Mouse (Mus musculus) forebrain, embryonic 16.5 days (tissue): ENCODE data around the gene Elf1. TPM values are rescaled to one million over a fixed set of nuclear protein-coding genes. Genes with fewer than 3 reads are reported as not detected.

ENCODE experiments used
- ATAC-seq: fragments of 200-750 bp; cut with Nextera tagmentation; 2 replicates; pipeline ENCODE4 v1.8.0; 2017; ENCODE audit warnings: mild to moderate bottlenecking, moderate library complexity
- H3K27ac ChIP-seq: fragments of 300-500 bp; sonication (generic); 2 replicates; pipeline ENCODE4 v1.5.1; 2014; ENCODE audit warnings: low read length, control low read depth
- H3K27me3 ChIP-seq: fragments of 300-500 bp; sonication (generic); replicated peaks from 2 replicates; pipeline ENCODE4 v1.6.1; 2014; ENCODE audit warnings: low read length; ENCODE audit not compliant: control insufficient read depth, insufficient read depth
- H3K36me3 ChIP-seq: fragments of 300-500 bp; sonication (generic); 2 replicates; pipeline ENCODE4 v1.6.1; 2014; ENCODE audit not compliant: control insufficient read depth, insufficient read depth
- H3K4me1 ChIP-seq: fragments of 300-500 bp; sonication (generic); replicated peaks from 2 replicates; pipeline ENCODE4 v1.6.1; 2014; ENCODE audit warnings: low read length; ENCODE audit not compliant: control insufficient read depth, insufficient read depth
- H3K4me2 ChIP-seq: fragments of 300-500 bp; sonication (generic); 2 replicates; pipeline ENCODE4 v1.6.1; 2014; ENCODE audit warnings: mild to moderate bottlenecking, low read length, control low read depth
- H3K4me3 ChIP-seq: fragments of 300-500 bp; sonication (generic); replicated peaks from 2 replicates; pipeline ENCODE4 v1.5.1; 2014; ENCODE audit warnings: mild to moderate bottlenecking, low read length, control low read depth
- H3K9ac ChIP-seq: fragments of 300-500 bp; sonication (generic); replicated peaks from 2 replicates; pipeline ENCODE4 v1.6.1; 2014; ENCODE audit warnings: low read depth, low read length, control low read depth
- H3K9me3 ChIP-seq: fragments of 300-500 bp; sonication (generic); 2 replicates; pipeline ENCODE4 v1.6.1; 2016; ENCODE audit warnings: low read length; ENCODE audit not compliant: control insufficient read depth
- WGBS: fragments of 180-500 bp; shearing (Covaris S2); extraction: QIAGEN DNeasy Blood & Tissue Kit; methylation state at CpG from one replicate; pipeline ENCODE4 v1.1.7; 2014; 5-methylcytosine and 5-hydroxymethylcytosine counted together
- polyA plus RNA-seq: library from polyadenylated mRNA; unstranded; fragments of >200 nt; fragmentation: Nextera tagmentation; extraction: Ambion mirVana; gene quantifications from 2 replicates; pipeline ENCODE4 v1.2.1, GENCODE M21; 2015

Elf1 gene
- polyA plus RNA-seq, 1 experiment from 2014 or later, result 2.7 TPM

DNA sequence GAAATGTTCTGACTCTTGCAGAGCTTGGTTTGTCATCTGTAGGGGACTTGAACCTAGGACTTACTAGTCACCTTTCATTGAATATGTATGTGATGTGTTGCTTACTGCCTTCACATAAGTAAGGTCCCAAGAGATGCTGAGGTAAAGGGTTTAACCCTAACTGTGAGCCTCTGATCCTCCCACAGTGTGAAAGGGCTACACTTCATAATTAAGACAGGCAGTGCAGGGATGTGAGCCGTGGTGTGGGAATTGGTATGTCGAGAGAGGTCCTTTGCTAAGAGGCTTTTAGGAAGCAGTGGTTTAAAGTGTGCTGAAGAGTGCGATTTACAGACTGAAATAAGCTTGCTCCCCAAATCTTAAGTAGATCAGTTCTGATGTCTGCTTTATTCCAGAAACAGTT is 55.8 kb downstream of the Elf1 start:
- no peak overlapping the region for H3K4me2 ChIP-seq
- ATAC-seq, result no peak
- H3K9me3 ChIP-seq, result no peaks in the 10 kb centered on the region
- no peaks in the 10 kb centered on the region for H3K4me1 ChIP-seq
- no peak overlapping the region for H3K4me3 ChIP-seq
- H3K27ac ChIP-seq, result no peak overlapping the region
- WGBS, result 76% methylated on average over 3 of the region's 3 CpGs
- no peak overlapping the region for H3K9ac ChIP-seq
- no peaks in the 10 kb centered on the region for H3K36me3 ChIP-seq
- H3K27me3 ChIP-seq, result no peaks in the 10 kb centered on the region

DNA sequence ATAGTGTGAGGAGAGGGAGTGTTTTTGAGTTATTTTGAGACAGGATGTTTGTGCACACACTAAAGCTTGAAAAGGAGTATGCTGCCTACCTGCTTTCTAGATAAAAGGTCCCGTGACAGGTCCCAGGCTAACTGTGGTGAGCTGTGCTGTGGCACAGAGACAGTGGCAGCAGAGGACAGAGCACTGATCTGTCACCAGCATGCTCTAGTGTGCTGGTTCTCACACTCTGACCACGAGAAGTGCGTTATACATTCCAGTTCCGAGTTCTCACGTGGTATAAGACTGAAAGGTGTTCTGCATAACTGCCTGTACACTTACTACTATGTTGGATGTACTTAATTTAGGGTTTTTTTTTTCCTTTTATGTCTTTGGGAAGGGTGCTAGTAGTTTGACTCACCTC is 56.5 kb downstream of the Elf1 start:
- Histone ChIP-seq H3K27me3 (no peaks in the 10 kb centered on the region), H3K9me3 (no peaks in the 10 kb centered on the region), H3K27ac (no peak overlapping the region), H3K4me2 (no peak overlapping the region), H3K36me3 (no peaks in the 10 kb centered on the region), H3K4me3 (no peak overlapping the region), H3K9ac (no peak overlapping the region), H3K4me1 (no peaks in the 10 kb centered on the region)
- 82% methylated on average over 5 of the region's 5 CpGs for WGBS
- no peak for ATAC-seq

DNA sequence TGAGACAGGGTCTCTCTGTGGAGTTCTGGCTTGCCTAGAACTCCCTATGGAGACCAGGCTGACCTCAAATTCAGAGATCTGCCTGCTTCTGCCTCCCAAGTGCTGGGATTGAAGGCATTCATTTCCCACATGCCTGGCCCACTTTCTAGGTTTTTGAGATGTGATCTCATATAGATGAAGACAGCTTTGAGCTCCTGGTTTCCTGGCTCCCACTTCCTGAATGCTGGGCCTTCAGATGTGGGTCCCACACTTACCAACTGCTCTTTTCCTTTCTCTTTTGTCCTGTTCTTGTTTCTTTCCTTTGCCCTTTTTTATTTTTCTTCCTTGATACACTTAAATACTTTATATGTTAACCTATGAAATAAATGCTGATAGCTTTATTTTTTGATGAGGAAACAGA is 56.9 kb downstream of the Elf1 start:
- Histone ChIP-seq H3K9ac (no peak overlapping the region), H3K4me3 (no peak overlapping the region), H3K27me3 (no peaks in the 10 kb centered on the region), H3K27ac (no peak overlapping the region), H3K9me3 (no peaks in the 10 kb centered on the region), H3K4me1 (no peaks in the 10 kb centered on the region), H3K36me3 (no peaks in the 10 kb centered on the region), H3K4me2 (no peak overlapping the region)
- no peak for ATAC-seq

DNA sequence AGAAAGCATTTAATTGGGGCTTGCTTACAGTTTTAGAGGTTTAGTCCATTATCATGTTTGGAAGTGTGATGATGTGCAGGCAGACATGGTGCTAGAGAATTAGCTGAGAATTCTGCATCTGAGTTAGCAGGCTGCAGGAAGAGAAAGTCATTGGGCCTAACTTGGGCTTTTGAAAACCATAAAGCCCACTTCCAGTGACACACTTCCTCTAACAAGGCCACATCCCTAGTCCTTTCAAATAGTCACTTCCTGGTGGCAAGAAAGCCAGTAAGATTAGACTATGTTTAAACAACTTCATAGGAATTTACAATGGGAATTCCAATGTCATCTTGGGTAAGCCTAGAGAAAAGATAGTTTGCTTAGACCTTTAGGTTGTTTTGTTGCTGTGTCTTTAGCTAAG is 60.6 kb downstream of the Elf1 start:
- H3K9ac ChIP-seq, result no peak overlapping the region
- no peak for ATAC-seq
- no peaks in the 10 kb centered on the region for H3K4me1 ChIP-seq
- H3K36me3 ChIP-seq, result no peaks in the 10 kb centered on the region
- H3K27ac ChIP-seq, result no peak overlapping the region
- H3K4me3 ChIP-seq, result no peak overlapping the region
- no peak overlapping the region for H3K4me2 ChIP-seq
- no peaks in the 10 kb centered on the region for H3K9me3 ChIP-seq
- no peaks in the 10 kb centered on the region for H3K27me3 ChIP-seq

DNA sequence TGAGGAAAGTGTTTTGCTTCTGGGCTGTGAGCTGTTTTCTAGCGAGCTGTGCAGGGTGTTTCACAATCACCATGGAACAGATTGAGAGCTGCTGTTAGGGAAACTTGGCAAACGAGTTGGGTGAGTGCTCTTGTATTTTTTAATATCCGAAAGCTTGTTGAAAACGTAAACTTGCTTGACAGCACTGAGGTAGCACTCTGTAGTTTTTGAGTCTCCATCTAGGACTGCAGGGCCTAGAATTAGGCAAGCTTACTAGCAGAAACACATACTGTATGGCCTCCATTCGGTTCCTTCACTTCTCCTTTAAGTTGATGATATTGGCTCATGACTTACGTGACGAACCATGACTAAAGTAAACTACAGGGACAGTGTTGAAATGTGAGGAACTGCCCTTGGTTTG is 68.3 kb downstream of the Elf1 start:
- Histone ChIP-seq H3K27me3 (no peaks in the 10 kb centered on the region), H3K4me1 (no peaks in the 10 kb centered on the region), H3K36me3 (no peaks in the 10 kb centered on the region), H3K4me2 (no peak overlapping the region), H3K9me3 (no peaks in the 10 kb centered on the region; the same call in 1 of the 2 replicates), H3K4me3 (no peak overlapping the region), H3K27ac (no peak overlapping the region), H3K9ac (no peak overlapping the region)
- no peak for ATAC-seq
- 76% methylated on average over 7 of the region's 7 CpGs for WGBS

DNA sequence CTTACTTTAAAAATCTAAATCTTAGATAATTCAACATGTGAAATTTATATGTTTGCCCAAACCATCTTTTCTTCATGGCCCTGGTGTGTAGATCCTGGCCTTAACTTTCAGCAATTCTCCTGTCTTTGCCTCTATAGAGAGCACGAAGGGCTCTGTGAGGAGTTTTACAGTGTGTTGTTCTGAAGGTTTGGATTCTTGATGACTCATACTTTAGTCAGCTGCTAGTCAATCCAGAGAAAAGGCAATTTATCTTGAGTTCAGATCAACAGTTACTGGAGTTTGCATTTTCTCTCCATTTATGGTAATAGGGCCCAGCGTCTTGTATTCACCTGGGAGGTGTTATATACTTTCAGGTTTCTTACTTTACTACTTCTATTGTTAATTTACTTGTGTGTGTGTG is 70.9 kb downstream of the Elf1 start:
- Histone ChIP-seq H3K27ac (no peak overlapping the region), H3K9me3 (no peaks in the 10 kb centered on the region; the same call in 1 of the 2 replicates), H3K4me2 (no peak overlapping the region), H3K27me3 (no peaks in the 10 kb centered on the region), H3K4me1 (no peaks in the 10 kb centered on the region), H3K36me3 (no peaks in the 10 kb centered on the region), H3K4me3 (no peak overlapping the region), H3K9ac (no peak overlapping the region)
- WGBS, result 94% methylated on average over 2 of the region's 2 CpGs
- ATAC-seq, result no peak

DNA sequence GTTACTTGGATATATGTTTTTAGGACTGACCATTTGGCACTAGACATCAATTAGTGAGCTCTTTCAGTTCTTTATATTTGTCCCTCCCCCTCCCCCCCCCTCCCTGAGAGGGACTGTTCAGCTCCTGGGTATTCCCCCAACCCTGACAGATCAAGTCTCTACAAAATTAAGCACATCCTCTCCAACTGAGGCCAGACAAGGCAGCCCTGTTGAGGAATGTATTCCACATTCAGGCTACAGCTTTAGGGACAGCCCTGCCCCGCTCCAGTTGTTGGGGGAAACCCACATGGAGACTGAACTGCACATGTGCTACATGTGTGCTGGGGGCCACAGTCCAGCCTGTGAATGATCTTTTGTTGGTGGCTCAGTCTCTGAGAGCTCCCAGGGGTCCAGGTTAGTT is 71.9 kb downstream of the Elf1 start:
- Histone ChIP-seq H3K4me3 (no peak overlapping the region), H3K4me2 (no peak overlapping the region), H3K4me1 (no peaks in the 10 kb centered on the region), H3K9ac (no peak overlapping the region), H3K27me3 (no peaks in the 10 kb centered on the region), H3K9me3 (no peaks in the 10 kb centered on the region; the same call in 1 of the 2 replicates), H3K27ac (no peak overlapping the region), H3K36me3 (no peaks in the 10 kb centered on the region)
- ATAC-seq, result no peak
- WGBS, result 83% methylated on average over 1 of the region's 1 CpGs

DNA sequence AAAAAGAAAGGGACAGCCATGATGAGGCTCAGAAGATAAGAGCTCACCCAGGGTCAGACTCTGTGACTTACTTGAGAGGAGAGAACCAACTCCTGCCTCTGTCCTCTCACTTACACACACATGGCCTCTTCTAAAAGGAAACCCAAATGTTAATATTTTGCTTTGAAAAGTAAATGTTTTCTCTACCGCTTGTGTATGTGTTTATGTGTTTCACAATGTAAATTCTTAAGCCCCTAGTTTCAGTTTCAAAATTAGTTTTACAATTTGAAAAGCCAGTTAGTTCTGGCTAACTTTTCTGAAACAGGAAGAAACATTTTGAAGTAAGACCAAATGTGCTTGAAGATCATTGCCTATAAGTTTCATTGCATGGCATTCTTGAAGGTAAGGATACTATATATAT is 76.8 kb downstream of the Elf1 start:
- Histone ChIP-seq H3K36me3 (no peaks in the 10 kb centered on the region), H3K4me2 (no peak overlapping the region), H3K4me1 (no peaks in the 10 kb centered on the region), H3K27me3 (no peaks in the 10 kb centered on the region), H3K9ac (no peak overlapping the region), H3K4me3 (no peak overlapping the region), H3K9me3 (no peaks in the 10 kb centered on the region; the same call in 1 of the 2 replicates), H3K27ac (no peak overlapping the region)
- no peak for ATAC-seq
- 94% methylated on average over 1 of the region's 1 CpGs for WGBS

DNA sequence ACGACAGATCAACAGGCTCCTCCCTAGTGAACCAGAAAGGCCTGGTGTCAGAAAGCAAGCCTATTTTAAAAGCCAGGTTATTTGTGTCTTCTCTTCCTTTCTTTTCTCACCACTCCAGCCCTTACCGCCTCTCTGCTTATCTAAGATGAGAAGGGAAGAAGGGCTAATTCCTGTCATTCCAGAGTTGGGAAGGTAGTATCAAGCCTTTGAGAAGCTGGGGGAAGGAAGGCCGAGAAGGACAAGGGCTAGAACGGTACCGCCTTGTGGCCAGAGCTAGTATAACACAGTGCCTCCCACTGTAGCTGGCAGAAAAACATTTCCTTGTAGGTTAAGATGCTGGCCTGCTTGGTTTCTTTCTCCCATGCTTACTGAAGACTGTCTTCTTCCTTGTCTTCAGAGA is 81.8 kb downstream of the Elf1 start:
- Histone ChIP-seq H3K4me2 (no peak overlapping the region), H3K9me3 (no peaks in the 10 kb centered on the region), H3K9ac (no peak overlapping the region), H3K4me1 (no peaks in the 10 kb centered on the region), H3K27ac (no peak overlapping the region), H3K27me3 (no peaks in the 10 kb centered on the region), H3K4me3 (no peak overlapping the region), H3K36me3 (no peaks in the 10 kb centered on the region)
- WGBS, result 33% methylated on average over 5 of the region's 5 CpGs
- ATAC-seq, result no peak

DNA sequence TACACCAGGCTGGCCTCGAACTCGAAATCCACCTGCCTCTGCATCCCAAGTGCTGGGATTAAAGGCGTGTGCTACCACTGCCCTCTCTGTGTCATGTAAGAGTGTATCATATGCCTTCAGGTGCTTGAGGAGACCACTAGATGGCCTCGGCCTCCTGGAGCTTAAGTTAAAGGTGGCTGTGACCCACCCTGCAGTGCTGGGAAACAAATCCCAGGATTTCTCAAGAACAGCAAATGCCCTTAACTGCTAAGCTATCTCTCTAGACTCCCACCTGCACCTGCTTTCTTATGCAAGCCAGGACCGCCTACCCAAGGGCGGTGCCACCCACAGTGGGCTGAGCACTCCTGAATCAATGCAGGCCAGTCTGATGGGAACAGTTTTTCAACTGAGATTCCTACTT is 83.8 kb downstream of the Elf1 start:
- Histone ChIP-seq H3K27ac (no peak overlapping the region), H3K4me3 (no peak overlapping the region), H3K27me3 (no peaks in the 10 kb centered on the region), H3K9me3 (no peaks in the 10 kb centered on the region), H3K9ac (no peak overlapping the region), H3K4me1 (no peaks in the 10 kb centered on the region), H3K36me3 (no peaks in the 10 kb centered on the region), H3K4me2 (no peak overlapping the region)
- ATAC-seq, result no peak
- WGBS, result 59% methylated on average over 6 of the region's 6 CpGs
